Mouse (Mus musculus): ENCODE measurements around the gene Gm20388.

- TF ChIP-seq CTCF (conservative IDR thresholded peaks at IDR 0.05; ENCODE audit: insufficient read depth, insufficient read length, low read depth, low read length) (no peak), POLR2A (IDR thresholded peaks at IDR 0.05; ENCODE audit: low read depth, low read length) (no peak)
Observed at GRCm38 (mm10) chr8:120607460-120607859, 696.8 kb downstream of the Gm20388 start.

Measured in kidney, adult 2 months (tissue).